Mouse (Mus musculus): Measurements from ENCODE around the gene Fndc3b. TPM values are rescaled to one million over a fixed set of nuclear protein-coding genes. Genes with fewer than 3 reads are reported as not detected.

The Fndc3b gene
- total and polyA plus RNA-seq, 3 experiments: 0.03 to 0.05 (median 0.04) TPM

DNA sequence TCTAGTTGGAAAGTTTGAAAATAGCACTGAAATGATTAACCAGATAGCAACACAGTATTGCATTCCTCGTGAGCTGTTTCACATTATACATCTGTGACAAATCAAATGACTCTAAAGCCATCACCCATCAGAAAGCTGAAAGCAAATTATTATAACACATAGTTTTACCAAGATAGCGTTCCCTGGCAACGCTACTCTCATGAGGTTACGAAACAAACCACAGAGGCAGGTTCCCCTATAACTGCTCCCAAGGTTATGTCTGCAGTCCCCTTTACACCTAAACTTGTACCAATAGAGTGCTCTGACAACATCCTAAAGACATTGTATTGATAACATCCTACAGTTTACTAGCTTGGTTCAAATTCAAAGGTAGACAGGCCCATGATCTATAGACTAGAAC is 145.8 kb downstream of the Fndc3b start:
- in situ Hi-C loops (cut with MboI; ENCODE audit: low pct_ligation_motif_present, low pct_unique_long_range_greater_than_20kb, low sequenced_read_pairs): no loop called here
- TF ChIP-seq TCF12 (IDR thresholded peaks at IDR 0.05; ENCODE audit: low read depth, low read length): no peak
- no peak for TF ChIP-seq RCOR1 (conservative IDR thresholded peaks at IDR 0.05; ENCODE audit: low read depth, low read length)
- no peak for TF ChIP-seq ELF1 (IDR thresholded peaks at IDR 0.05; ENCODE audit: low read depth, low read length)
- no peak for TF ChIP-seq PAX5 (IDR thresholded peaks at IDR 0.05; ENCODE audit: low read length)
- TF ChIP-seq ZNF384 (IDR thresholded peaks at IDR 0.05; ENCODE audit: low read depth, low read length): no peak
- no peak for TF ChIP-seq RAD21 (IDR thresholded peaks at IDR 0.05; ENCODE audit: low read depth, low read length)
- TF ChIP-seq ZC3H11A (IDR thresholded peaks at IDR 0.05; ENCODE audit: low read depth, low read length): no peak
- no peak for TF ChIP-seq MYC (IDR thresholded peaks at IDR 0.05; ENCODE audit: low read depth, low read length)
- TF ChIP-seq MAX (IDR thresholded peaks at IDR 0.05; ENCODE audit: low read length): no peak
- TF ChIP-seq CHD2 (IDR thresholded peaks at IDR 0.05; ENCODE audit: low read length): no peak
- no peaks in the 10 kb centered on the region for H3K9me3 ChIP-seq (replicated peaks; ENCODE audit: low read length)
- H3K27me3 ChIP-seq (replicated peaks): no peaks in the 10 kb centered on the region
- dilution Hi-C loops (cut with MboI; ENCODE audit: extremely low pct_ligation_motif_present, extremely low pct_unique_long_range_greater_than_20kb, low sequenced_read_pairs): no loop called here
- no peaks in the 10 kb centered on the region for H3K79me2 ChIP-seq (replicated peaks; ENCODE audit: control insufficient read depth, extremely low read depth, insufficient read depth, poor library complexity, severe bottlenecking)
- H3K4me3 ChIP-seq (replicated peaks in 1 of 3; ENCODE audit: low read depth in 2 of 3, low read length in 2 of 3, poor library complexity in 1 of 3): no peak overlapping the region
- no peaks in the 10 kb centered on the region for H3K4me1 ChIP-seq (ENCODE audit: control insufficient read depth in 1 of 2, insufficient read depth in 2 of 2)
- H3K36me3 ChIP-seq (replicated peaks in 1 of 2; ENCODE audit: control insufficient read depth in 1 of 2, insufficient read depth in 1 of 2, low read length in 1 of 2): no peaks in the 10 kb centered on the region
- H3K27ac ChIP-seq (ENCODE audit: insufficient read depth, low read depth): no peak overlapping the region
- H3K4me2 ChIP-seq (ENCODE audit: insufficient read depth, low read depth, poor library complexity, severe bottlenecking): no peak overlapping the region
- no peak overlapping the region for H3K9ac ChIP-seq (ENCODE audit: insufficient read depth, low read depth)
- no peak for DNase-seq (ENCODE audit: extremely low read depth)

DNA sequence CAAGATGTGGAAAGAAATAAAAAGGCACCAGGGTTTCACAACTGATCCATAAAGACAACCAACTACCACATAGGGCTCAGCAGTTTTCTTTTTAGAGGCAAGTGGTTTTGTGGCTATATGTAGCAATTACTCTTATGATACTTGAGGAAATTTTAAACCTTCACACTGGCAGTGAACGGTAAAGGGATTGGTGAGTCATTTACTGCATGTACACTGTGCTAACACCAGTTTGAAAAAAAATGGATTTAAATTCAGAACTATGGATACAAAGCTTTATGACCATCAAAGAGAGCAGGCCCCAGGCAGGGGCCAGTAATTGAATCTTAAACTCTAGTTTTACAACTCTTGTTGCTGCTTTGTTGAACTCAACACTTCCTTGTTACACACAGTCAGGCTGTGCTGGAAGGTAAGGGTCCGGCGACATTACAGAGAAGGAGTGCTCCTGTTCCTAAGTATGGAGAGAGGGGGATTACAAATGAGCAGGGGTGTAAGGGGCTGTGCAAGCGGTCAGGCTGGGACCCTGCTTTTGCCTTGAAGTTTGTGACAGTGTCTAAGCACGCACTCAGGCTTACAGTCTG is 148.0 kb downstream of the Fndc3b start:
- in situ Hi-C loops (cut with MboI; ENCODE audit: low pct_ligation_motif_present, low pct_unique_long_range_greater_than_20kb, low sequenced_read_pairs) (no loop called here), dilution Hi-C loops (cut with MboI; ENCODE audit: extremely low pct_ligation_motif_present, extremely low pct_unique_long_range_greater_than_20kb, low sequenced_read_pairs) (no loop called here)
- no peaks in the 10 kb centered on the region for H3K4me1 ChIP-seq (ENCODE audit: control insufficient read depth in 1 of 2, insufficient read depth in 2 of 2)
- H3K4me3 ChIP-seq (replicated peaks in 1 of 3; ENCODE audit: low read depth in 2 of 3, low read length in 2 of 3, poor library complexity in 1 of 3): no peak overlapping the region
- H3K79me2 ChIP-seq (replicated peaks; ENCODE audit: control insufficient read depth, extremely low read depth, insufficient read depth, poor library complexity, severe bottlenecking): no peaks in the 10 kb centered on the region
- no peaks in the 10 kb centered on the region for H3K27me3 ChIP-seq (replicated peaks)
- no peak overlapping the region for H3K9ac ChIP-seq (ENCODE audit: insufficient read depth, low read depth)
- no peaks in the 10 kb centered on the region for H3K36me3 ChIP-seq (replicated peaks in 1 of 2; ENCODE audit: control insufficient read depth in 1 of 2, insufficient read depth in 1 of 2, low read length in 1 of 2)
- no peaks in the 10 kb centered on the region for H3K9me3 ChIP-seq (replicated peaks; ENCODE audit: low read length)
- no peak overlapping the region for H3K4me2 ChIP-seq (ENCODE audit: insufficient read depth, low read depth, poor library complexity, severe bottlenecking)
- TF ChIP-seq RAD21 (IDR thresholded peaks at IDR 0.05; ENCODE audit: low read depth, low read length): no peak
- no peak for TF ChIP-seq KAT2A (IDR thresholded peaks at IDR 0.05; ENCODE audit: insufficient replicate concordance, low read length)
- TF ChIP-seq MEF2A (IDR thresholded peaks at IDR 0.05; ENCODE audit: borderline replicate concordance, low read depth, low read length): no peak
- no peak for TF ChIP-seq USF2 (conservative IDR thresholded peaks at IDR 0.05; ENCODE audit: low read depth, low read length)
- no peak for TF ChIP-seq NRF1 (IDR thresholded peaks at IDR 0.05; ENCODE audit: low read depth, low read length)
- TF ChIP-seq ZMIZ1 (IDR thresholded peaks at IDR 0.05; ENCODE audit: low read depth, low read length): no peak
- TF ChIP-seq MAFK (IDR thresholded peaks at IDR 0.05; ENCODE audit: insufficient replicate concordance, low read length): no peak
- no peak for TF ChIP-seq MAZ (IDR thresholded peaks at IDR 0.05; ENCODE audit: low read depth, low read length)
- no peak for TF ChIP-seq HCFC1 (IDR thresholded peaks at IDR 0.05; ENCODE audit: low read depth, low read length)
- TF ChIP-seq CTCF (conservative IDR thresholded peaks at IDR 0.05 in 1 of 2, IDR thresholded peaks at IDR 0.05 in 1 of 2; ENCODE audit: low read depth in 2 of 2, low read length in 2 of 2): no peak
- TF ChIP-seq CHD2 (IDR thresholded peaks at IDR 0.05; ENCODE audit: low read length): no peak
- TF ChIP-seq GABPA (IDR thresholded peaks at IDR 0.05; ENCODE audit: insufficient replicate concordance, low read depth, low read length): no peak
- TF ChIP-seq MAX (IDR thresholded peaks at IDR 0.05; ENCODE audit: low read length): no peak
- no peak for DNase-seq (ENCODE audit: extremely low read depth)
- no peak overlapping the region for H3K27ac ChIP-seq (ENCODE audit: insufficient read depth, low read depth)
